Mouse (Mus musculus) erythroblast, embryonic 14.5 days (primary cell): ENCODE results near the gene Gucd1.

Experiments
- GATA1 ChIP-seq: IDR thresholded peaks from 2 replicates; pipeline ENCODE4 v1.6.1; 2012; ENCODE audit warnings: low read length, inconsistent platforms, mixed read lengths
- TAL1 ChIP-seq: IDR thresholded peaks from 3 replicates; pipeline ENCODE4 v1.6.1; 2012; ENCODE audit warnings: low read length, inconsistent platforms, mixed read lengths

DNA sequence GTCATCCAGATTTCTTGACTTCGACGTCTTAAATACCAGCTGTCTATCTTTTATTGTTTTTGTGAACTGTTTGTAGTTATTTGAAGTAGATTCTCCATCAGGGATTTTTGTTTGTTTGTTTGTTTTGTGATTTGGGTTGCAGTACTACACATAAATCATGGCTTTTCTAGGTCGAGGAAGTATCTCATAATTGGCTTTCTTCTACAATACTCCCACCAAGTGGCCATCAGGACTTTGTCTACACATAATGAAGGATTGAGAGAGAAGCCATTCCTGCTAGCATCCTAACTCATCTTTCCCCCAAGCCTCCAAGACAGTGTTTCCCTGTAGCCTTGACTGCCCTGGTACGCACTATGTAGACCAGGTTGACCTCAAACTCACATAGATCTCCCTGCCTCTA, 126.9 kb downstream of the Gucd1 start:
- TF ChIP-seq GATA1, result no peak
- TF ChIP-seq TAL1, result no peak
